Mouse (Mus musculus): ENCODE data around the gene Lhfp. TPM values are rescaled to one million over a fixed set of nuclear protein-coding genes. Genes with fewer than 3 reads are reported as not detected.

Lhfp gene
- total and polyA plus RNA-seq, 3 experiments, result 0.29 to 2.8 TPM; not detected in 1

DNA sequence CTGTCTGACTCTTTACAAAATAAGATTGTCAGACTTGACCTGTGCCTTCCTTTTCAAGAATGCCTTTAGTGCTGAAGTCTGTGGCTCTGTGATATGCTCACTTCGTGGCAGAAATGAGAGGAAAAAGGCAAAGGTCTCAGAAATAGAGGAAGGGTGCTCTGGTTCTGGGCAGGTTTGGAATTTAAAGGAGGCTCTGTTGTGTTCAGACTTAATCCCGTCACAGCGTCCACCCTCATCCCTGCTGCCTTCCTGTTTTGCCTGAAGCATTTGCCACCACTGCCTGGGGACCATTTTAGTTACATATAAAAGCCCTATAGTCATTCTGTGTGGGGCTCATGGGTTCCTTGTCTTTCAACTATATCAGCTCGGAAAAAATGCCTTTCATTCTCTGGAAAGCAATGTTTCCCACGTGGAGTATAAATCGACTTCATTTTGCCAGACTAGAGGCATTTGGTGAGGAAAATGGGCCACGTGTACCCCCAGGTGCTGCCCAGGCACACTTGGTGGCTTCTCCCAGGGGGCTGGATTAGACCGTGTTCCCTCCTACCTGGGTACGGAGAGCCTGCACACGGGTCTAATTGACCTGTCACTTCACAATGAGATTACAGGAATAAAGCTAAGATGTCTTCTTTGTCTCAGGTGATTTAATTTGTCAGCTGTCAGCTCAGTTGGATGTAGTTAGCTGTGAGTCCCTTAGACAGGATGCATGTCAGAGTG, 207.0 kb downstream of the Lhfp start:
- no peaks in the 10 kb centered on the region for H3K27me3 ChIP-seq (ENCODE audit: insufficient read depth, low read length)
- TF ChIP-seq TAL1 (conservative IDR thresholded peaks at IDR 0.05; ENCODE audit: low read depth, low read length), result no peak
- TF ChIP-seq GATA2 (IDR thresholded peaks at IDR 0.05; ENCODE audit: borderline replicate concordance, low read depth, low read length), result no peak
- no peaks in the 10 kb centered on the region for H3K36me3 ChIP-seq (replicated peaks)
- no peak overlapping the region for H3K4me3 ChIP-seq (ENCODE audit: low read depth, low read length)
- H3K4me1 ChIP-seq (ENCODE audit: insufficient read depth, low read depth, low read length), result no peaks in the 10 kb centered on the region
- no peak for DNase-seq (ENCODE audit: low spot score)
- peaks cover 14% of the 10 kb centered on the region for H3K9me3 ChIP-seq (replicated peaks)
- ATAC-seq (ENCODE audit: extremely low read depth, insufficient number of reproducible peaks, low FRiP score, poor library complexity, severe bottlenecking), result no peak

DNA sequence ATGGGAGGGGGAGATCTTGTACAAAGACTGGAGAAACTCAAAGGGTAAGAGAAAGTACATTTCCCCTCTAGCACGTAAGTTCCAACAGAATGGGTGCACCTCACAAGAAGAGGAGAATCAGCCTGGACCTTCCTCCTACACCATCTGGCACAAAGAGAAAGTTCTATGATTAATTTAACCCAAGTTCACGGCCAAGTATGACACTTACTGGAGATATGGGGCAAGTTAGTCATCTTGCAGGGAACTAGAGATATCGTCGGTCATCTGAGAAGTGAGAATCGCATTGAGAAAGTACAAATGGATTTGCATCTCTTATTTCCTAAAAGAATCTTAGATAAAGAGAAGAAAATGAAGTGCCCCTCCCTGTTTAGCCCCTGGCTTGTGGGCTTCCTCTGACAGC, 211.2 kb downstream of the Lhfp start:
- H3K9me3 ChIP-seq (replicated peaks), result peaks cover 20% of the 10 kb centered on the region
- no peaks in the 10 kb centered on the region for H3K4me1 ChIP-seq (ENCODE audit: insufficient read depth, low read depth, low read length)
- no peaks in the 10 kb centered on the region for H3K36me3 ChIP-seq (replicated peaks)
- H3K27me3 ChIP-seq (ENCODE audit: insufficient read depth, low read length), result no peaks in the 10 kb centered on the region
- H3K4me3 ChIP-seq (ENCODE audit: low read depth, low read length), result no peak overlapping the region
- no peak for DNase-seq (ENCODE audit: low spot score)
- ATAC-seq (ENCODE audit: extremely low read depth, insufficient number of reproducible peaks, low FRiP score, poor library complexity, severe bottlenecking), result no peak
- TF ChIP-seq CTCF (IDR thresholded peaks at IDR 0.05; ENCODE audit: low read depth, low read length), result no peak

DNA sequence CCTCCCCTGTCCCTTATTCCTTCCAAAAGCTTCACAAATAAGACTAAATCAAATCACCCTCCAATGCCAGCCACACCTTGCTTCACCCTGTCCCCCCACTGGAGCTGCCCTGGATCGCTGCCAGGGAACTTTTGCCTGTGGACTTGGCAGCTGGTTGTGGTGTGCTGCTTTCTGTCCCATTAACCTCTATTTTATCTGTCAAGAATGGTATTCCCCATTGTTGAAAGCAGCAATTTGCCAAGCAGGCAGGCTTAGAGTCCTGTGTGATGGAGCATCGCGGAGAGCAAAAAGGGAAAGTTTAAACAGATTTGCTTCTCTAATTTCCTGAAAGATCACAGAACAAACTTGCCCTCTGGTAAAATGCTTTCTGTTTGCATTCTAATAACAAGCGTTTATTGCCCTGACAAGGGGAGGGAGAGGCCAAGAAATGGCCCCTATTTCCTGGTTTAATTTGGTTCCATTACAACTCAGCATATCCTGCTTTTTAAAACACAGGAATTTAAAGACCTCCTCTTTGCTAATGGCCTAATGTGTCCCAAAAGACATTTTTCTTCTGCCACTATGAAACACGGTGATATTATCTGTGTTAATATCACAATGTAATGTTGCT, 212.0 kb downstream of the Lhfp start:
- Histone ChIP-seq H3K27me3 (ENCODE audit: insufficient read depth, low read length) (no peaks in the 10 kb centered on the region), H3K9me3 (replicated peaks) (peaks cover 20% of the 10 kb centered on the region), H3K4me3 (ENCODE audit: low read depth, low read length) (no peak overlapping the region), H3K36me3 (replicated peaks) (no peaks in the 10 kb centered on the region), H3K4me1 (ENCODE audit: insufficient read depth, low read depth, low read length) (no peaks in the 10 kb centered on the region)
- TF ChIP-seq GATA1 (IDR thresholded peaks at IDR 0.05; ENCODE audit: borderline replicate concordance, low read length) (no peak), CTCF (IDR thresholded peaks at IDR 0.05; ENCODE audit: low read depth, low read length) (no peak), POLR2AphosphoS5 (IDR thresholded peaks at IDR 0.05; ENCODE audit: insufficient replicate concordance, low read depth, low read length) (no peak), GATA2 (IDR thresholded peaks at IDR 0.05; ENCODE audit: borderline replicate concordance, low read depth, low read length) (no peak), TAL1 (conservative IDR thresholded peaks at IDR 0.05; ENCODE audit: low read depth, low read length) (no peak)
- no peak for DNase-seq (ENCODE audit: low spot score)
- ATAC-seq (ENCODE audit: extremely low read depth, insufficient number of reproducible peaks, low FRiP score, poor library complexity, severe bottlenecking), result no peak

DNA sequence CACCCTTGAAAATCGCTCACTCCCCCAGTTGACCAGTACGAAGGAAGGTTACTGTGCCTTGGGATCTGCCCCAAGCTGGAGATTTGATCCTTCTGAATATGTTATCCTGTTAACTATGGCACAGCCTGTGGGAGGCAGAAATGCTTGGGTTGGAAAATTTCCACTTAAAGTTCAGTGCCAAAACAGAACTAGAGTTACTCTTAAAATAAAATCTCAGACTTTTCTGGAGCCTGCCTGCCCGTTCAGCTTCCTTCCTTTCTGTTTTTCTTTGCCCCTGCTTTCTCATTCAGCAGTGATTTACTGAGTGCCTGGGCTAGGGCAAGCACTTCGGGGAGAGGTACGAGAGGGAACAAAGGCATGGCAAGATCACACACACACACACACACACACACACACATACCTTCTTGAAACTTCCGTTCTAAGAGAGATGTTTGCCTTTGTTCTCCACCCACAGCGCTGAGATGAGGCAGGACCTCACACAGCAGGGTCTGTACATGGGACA, 217.4 kb downstream of the Lhfp start:
- no peak for ATAC-seq (ENCODE audit: extremely low read depth, insufficient number of reproducible peaks, low FRiP score, poor library complexity, severe bottlenecking)
- Histone ChIP-seq H3K9me3 (replicated peaks) (peaks cover 23% of the 10 kb centered on the region), H3K4me3 (ENCODE audit: low read depth, low read length) (no peak overlapping the region), H3K36me3 (replicated peaks) (no peaks in the 10 kb centered on the region), H3K4me1 (ENCODE audit: insufficient read depth, low read depth, low read length) (no peaks in the 10 kb centered on the region), H3K27me3 (ENCODE audit: insufficient read depth, low read length) (no peaks in the 10 kb centered on the region)
- TF ChIP-seq TAL1 (conservative IDR thresholded peaks at IDR 0.05; ENCODE audit: low read depth, low read length) (no peak), GATA1 (IDR thresholded peaks at IDR 0.05; ENCODE audit: borderline replicate concordance, low read length) (no peak), POLR2AphosphoS5 (IDR thresholded peaks at IDR 0.05; ENCODE audit: insufficient replicate concordance, low read depth, low read length) (no peak), GATA2 (IDR thresholded peaks at IDR 0.05; ENCODE audit: borderline replicate concordance, low read depth, low read length) (no peak), CTCF (IDR thresholded peaks at IDR 0.05; ENCODE audit: low read depth, low read length) (no peak)
- no peak for DNase-seq (ENCODE audit: low spot score)

DNA sequence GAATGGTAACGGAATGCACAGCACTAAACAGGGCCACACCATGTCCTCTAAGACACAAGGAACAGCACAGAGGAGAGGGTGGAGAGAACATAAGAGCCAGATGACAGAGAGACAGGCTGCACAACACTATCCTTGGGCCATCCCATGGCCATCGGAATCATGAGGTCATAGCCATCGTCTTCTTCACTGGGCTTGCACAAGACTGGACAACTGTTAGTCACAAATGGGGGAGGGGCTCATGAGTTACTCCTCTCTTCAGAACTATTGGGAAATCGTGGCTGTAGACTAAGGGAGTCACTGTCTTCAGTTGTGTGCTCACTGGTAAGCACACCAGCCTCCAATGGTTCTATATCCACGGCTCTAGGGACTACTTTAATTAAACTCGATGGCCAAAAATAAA, 224.8 kb downstream of the Lhfp start:
- DNase-seq (ENCODE audit: low spot score) (no peak), ATAC-seq (ENCODE audit: extremely low read depth, insufficient number of reproducible peaks, low FRiP score, poor library complexity, severe bottlenecking) (no peak)
- Histone ChIP-seq H3K4me3 (ENCODE audit: low read depth, low read length) (no peak overlapping the region), H3K27me3 (ENCODE audit: insufficient read depth, low read length) (no peaks in the 10 kb centered on the region), H3K36me3 (replicated peaks) (no peaks in the 10 kb centered on the region), H3K9me3 (replicated peaks) (peaks cover 3% of the 10 kb centered on the region; the same call in 1 of the 2 replicates), H3K4me1 (ENCODE audit: insufficient read depth, low read depth, low read length) (no peaks in the 10 kb centered on the region)
- no peak for TF ChIP-seq CTCF (IDR thresholded peaks at IDR 0.05; ENCODE audit: low read depth, low read length)
- no peak for TF ChIP-seq POLR2AphosphoS5 (IDR thresholded peaks at IDR 0.05; ENCODE audit: insufficient replicate concordance, low read depth, low read length)
- TF ChIP-seq TAL1 (conservative IDR thresholded peaks at IDR 0.05; ENCODE audit: low read depth, low read length), result no peak
- TF ChIP-seq GATA2 (IDR thresholded peaks at IDR 0.05; ENCODE audit: borderline replicate concordance, low read depth, low read length), result no peak
- no peak for TF ChIP-seq GATA1 (IDR thresholded peaks at IDR 0.05; ENCODE audit: borderline replicate concordance, low read length)

DNA sequence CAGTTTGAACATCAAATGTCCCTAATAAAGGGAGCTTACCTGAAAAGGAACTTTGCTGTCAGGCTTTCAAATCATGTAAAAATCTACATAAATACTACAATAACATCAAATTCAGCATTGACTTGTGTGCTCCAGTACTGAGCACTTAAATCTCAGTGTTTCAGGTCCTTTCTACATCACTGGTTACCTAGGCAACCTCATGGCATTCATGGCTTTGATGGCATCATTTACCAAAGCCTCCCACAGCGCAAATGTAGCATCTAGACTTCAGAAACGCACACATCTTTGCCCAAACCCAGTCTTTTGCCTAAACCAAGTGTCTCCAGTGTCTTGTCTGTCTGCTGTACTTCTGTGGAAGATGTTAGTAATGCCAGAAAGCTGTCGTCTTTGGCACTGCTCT, 225.7 kb downstream of the Lhfp start:
- no peak for ATAC-seq (ENCODE audit: extremely low read depth, insufficient number of reproducible peaks, low FRiP score, poor library complexity, severe bottlenecking)
- Histone ChIP-seq H3K4me1 (ENCODE audit: insufficient read depth, low read depth, low read length) (no peaks in the 10 kb centered on the region), H3K36me3 (replicated peaks) (no peaks in the 10 kb centered on the region), H3K27me3 (ENCODE audit: insufficient read depth, low read length) (no peaks in the 10 kb centered on the region), H3K4me3 (ENCODE audit: low read depth, low read length) (no peak overlapping the region), H3K9me3 (replicated peaks) (peaks cover 2% of the 10 kb centered on the region; the same call in 1 of the 2 replicates)
- DNase-seq (ENCODE audit: low spot score), result no peak
- no peak for TF ChIP-seq GATA1 (IDR thresholded peaks at IDR 0.05; ENCODE audit: borderline replicate concordance, low read length)
- no peak for TF ChIP-seq POLR2AphosphoS5 (IDR thresholded peaks at IDR 0.05; ENCODE audit: insufficient replicate concordance, low read depth, low read length)
- TF ChIP-seq GATA2 (IDR thresholded peaks at IDR 0.05; ENCODE audit: borderline replicate concordance, low read depth, low read length), result no peak
- TF ChIP-seq CTCF (IDR thresholded peaks at IDR 0.05; ENCODE audit: low read depth, low read length), result no peak
- no peak for TF ChIP-seq TAL1 (conservative IDR thresholded peaks at IDR 0.05; ENCODE audit: low read depth, low read length)

Measured in G1E (cell line).